Mouse (Mus musculus) frontal cortex, postnatal 36 days (tissue): ENCODE data around the gene Tnni3.

Experiments
- DNase-seq, 2 experiments: peaks; one replicate each; pipeline ENCODE4 v3.0.0; 2022; ENCODE audit warnings: low spot score in 2 of 2

Gene Tnni3

DNA sequence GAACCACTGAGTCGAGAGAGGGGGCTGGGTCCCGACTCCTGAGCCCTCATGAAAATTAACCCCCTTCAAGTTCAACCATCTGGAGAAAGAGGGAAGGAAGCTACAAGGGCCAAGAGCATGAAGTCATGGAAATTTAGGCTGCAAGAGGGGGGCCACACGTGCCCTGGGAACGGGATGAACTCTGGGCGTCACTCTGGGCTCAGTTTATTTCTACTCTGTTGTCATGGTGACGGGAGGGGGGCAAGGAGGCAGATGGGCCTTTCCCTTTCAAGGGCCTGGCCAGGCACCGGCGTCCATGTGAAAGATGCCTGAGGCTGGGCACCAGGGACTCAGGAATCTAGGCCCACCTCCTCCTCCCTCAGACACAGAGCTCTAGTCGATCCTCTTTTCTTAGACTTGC is 25.8 kb downstream of the Tnni3 start:
- DNase-seq, result peak in 1 of 2 experiments; percentile 27

DNA sequence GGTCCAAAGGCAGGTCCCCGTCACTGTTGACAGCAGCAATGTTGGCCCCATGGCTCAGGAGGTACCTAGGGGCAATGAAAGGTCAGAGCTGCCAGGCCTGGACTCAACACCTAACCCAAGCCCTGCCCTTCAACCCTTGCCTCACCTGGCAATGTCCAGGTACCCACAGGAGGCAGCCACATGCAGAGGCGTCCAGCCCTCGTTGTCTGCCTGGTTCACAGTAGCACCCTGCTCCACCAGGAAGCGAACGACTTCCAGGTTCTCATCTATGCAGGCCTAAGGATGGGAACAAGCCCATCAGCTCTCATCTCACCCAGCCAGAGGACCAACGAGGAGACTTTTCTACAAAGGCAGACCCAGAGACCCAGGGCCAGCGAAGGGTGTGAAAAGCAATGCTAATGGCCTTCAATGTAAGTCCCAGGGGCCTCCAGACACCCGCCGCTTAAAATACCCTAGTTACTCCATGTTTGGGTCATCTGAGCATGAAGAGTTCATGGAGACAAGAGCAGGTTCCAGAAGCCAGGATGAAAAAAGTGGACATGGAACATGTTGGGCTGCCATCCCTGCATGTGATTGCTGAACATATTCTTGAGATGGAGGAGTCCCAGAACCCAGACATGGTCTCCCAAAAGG is 26.6 kb downstream of the Tnni3 start:
- DNase-seq, result no peak

DNA sequence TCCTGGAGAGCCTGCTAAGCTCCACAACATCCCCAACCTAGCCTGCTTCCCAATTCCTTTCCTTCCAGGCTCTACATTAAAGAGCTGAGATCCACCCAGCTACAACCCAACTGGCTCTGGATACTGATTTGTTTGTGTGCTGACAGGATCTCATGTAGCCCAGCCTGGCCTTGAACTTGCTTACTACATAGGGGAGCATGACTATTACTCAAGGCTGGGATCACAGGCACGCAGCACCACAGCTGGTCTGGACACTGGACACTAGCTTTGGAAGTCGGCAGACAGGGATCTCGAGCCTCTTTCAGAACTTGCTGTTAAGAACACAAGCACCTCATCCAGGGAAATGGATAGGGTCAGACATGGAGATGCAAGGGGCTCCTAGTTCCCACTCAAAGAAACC is 27.6 kb downstream of the Tnni3 start:
- DNase-seq, result no peak

DNA sequence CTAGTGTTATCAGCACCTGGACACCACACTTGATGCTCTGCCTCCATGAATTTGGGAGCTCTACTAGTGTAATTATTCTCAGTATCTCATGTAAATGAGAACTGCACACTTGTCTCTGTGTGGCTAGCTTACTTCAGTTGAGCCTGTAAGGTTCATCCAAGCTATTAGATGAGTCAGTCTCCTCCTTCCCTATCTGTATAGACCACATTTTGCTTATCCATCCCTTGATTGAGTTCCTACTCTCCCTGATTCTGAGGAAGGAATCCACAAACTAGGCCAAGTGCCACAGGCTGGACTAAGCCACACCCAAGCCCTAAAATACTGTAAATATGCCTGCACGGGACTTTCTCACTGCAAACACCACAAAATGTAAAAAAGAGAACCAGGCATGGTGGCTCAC is 30.0 kb downstream of the Tnni3 start:
- DNase-seq, result no peak

DNA sequence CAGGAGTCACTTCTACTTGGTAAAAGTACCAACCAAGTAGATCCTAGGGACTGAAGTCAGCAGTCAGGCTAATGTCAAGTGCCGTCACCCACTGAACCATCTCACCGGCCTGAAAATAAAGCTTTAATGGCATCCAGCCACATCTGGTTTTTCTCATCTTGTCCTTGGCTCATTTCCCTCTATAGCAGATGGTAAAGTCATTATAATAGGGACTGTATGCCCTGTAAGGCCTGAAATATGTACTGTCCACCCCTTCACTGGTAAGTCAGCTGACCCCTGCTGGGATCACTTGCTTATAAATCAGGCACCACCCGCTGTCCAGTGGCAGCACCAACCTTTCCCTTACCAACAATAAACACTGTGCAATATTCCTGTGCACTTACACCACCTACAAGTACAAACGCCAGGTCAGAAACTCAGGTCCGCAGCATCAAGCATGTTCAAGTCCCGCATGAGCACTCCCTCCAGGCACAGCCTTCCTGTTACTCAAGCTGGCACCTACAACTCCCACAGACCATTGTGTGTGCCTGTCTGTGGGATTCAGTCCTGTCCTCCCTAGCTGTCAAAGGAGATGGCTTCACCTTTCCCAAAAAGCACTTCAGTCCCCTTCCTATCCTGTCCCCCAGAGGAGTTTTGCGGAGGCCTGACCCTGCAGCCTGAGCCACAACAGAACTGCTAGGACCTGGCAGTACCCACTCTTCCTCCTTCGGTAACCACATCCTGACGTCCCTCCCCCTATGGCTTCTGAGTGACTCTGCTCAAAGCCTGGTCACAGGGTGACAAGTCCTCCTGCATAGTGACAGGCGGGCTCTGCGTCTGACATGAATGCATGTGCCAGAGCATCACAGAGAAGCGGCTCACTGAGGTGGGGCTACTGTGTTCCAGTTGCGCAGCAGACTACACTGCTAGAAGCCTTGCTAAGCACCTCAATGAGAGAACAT is 31.5 kb downstream of the Tnni3 start:
- no peak for DNase-seq

DNA sequence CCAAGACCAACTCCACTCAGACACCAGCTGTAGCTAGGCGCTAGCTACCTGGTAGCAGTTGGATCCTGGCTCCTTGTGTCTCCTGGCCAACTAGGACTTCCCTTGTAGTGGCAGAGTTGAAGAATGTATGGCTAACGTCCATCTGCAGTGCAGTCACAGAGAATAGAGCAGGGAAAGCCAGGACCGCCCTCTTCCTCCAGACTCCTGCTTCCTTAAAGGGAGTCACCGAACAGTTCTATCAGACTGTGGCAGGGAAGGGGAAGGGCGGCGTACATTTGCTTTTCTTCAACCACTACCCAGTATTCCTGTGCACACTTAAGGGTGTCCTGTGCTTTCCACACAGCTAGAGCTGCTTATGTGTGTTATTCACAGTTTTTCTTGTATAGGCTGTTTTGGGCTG is 32.7 kb downstream of the Tnni3 start:
- no peak for DNase-seq

DNA sequence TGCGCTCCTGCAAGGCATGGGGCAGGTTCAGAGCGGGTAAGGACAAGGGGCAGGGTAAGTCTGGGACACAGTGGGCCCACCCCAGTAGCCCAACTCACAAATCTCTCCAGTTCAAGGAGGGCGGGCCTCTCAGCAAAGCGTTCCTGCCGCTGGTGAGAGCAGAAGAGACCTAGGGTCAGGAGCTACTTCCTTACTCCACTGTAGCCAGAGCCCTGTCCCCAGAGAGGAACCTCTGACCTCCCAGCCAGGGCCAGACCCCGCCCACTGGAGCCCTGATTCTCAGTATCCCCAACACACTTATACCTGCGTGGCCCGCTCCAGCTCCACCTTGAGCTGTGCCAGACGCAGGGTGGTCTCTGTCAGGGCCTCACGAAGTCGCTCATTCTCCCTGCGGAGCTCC is 41.7 kb downstream of the Tnni3 start:
- no peak for DNase-seq

DNA sequence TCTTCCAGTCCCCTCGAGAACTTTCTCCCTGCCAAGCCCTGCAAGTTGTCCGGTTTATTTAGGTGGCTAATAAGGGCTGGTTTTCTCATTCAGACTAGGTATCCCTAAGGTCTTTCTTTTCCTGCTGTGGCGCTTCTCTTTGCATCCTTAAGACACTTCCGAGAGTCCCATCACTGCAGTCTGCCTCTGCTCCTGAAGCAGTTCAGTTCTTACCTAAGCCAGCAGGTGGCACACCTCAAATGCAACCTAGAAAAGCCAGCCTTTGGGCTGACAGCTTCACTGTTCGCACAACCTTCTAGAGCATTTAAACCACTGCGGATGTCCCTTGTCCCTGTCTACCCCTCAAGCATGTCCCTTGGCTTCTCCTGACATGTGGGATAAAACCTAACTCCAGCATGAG is 44.4 kb downstream of the Tnni3 start:
- peak in 1 of 2 experiments; percentile 55 for DNase-seq

DNA sequence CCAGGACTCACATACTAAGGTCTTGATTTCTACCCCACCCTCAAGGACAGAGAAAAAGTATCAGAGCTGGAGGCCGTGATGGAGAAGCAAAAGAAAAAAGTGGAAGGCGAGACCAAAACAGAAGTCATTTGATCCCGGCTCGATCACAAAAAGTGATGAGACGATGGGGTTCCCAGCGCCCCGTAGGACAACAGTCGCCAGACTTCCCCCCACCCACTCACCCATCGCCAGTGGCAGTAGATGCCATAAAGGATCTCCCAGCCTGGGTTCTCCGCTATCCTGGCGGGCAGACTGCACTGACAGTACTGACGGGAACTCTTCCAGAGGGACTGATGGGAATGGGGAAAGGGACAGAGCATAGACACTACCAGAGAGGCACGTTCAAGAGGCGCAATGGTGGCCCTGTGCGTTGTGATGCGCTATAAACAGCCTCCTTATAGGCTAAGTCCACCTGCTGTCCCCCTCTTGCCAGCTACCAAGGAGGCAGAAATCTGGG is 45.2 kb downstream of the Tnni3 start:
- no peak for DNase-seq

DNA sequence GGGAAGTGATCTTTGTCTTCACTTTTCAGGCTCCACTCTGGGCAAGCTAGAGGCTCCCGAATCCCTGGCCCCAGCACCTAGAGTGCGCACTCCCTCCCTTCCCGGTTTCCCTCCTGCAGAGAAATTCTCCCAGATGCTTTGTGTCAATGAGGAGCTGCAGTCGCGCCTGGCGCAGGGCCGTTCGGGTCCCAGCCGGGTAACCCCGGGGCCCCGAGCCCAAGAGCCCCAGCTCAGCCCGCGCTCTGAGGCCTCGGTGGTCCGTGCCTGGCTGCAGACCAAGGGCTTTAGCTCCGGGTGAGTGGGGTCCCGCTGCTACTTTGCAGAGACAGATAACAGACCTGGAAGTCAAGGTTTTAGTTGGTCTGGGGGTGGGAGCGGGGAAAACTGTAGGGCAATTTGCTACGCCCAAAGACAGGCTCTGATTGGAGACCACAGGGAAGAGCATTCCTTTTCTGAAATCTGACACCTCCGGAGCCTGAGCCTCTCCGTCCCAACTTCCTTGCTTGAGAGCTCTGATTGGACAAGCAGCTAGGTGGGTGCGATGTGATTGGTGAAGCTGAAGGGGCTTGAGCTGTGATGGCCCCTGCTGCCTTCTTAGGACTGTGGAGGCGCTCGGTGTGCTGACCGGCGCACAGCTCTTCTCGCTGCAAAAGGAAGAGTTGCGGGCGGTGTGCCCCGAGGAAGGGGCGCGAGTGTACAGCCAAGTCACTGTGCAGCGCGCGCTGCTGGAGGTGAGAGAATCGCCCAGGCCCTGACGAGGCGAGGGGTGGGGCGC is 45.8 kb downstream of the Tnni3 start:
- peak; percentile 65 to 69 for DNase-seq

DNA sequence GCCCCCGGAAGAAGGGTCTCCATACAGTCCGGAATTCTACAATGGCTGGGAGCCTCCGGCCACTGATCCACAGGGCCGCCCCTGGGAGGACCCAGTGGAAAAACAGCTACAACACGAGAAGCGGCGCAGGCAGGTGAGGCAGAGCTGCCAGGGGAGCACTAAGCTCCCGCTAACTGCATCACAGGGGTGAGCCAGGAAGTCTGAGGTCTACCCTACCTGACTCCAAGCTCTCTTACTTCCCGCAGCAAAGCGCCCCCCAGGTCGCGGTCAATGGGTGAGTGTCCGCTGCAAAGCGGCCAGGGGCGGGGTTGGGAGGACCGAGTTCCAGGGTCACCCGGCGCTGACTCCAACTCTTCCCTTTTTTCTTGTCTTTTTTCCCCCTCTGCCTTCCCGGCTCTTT is 50.1 kb downstream of the Tnni3 start:
- DNase-seq, result no peak

DNA sequence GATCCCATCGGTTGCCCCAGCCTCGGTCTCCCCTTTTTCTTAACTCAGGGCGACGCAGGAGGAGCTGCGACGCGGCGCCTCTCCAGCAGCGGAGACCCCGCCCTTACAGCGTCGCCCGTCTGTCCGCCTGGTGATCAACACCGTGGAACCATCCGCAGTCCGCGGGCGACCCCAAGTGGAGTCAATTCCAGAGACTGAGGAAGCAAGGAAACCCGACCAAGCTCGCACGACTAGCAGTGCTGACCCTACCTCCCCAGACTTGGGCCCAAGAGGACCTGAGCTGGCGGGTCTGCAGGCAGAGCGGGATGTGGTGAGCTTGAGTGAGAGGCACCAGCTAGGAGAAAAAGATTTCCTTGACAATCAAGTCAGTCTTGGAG is 52.9 kb downstream of the Tnni3 start:
- DNase-seq, result peak; percentile 88 to 92

DNA sequence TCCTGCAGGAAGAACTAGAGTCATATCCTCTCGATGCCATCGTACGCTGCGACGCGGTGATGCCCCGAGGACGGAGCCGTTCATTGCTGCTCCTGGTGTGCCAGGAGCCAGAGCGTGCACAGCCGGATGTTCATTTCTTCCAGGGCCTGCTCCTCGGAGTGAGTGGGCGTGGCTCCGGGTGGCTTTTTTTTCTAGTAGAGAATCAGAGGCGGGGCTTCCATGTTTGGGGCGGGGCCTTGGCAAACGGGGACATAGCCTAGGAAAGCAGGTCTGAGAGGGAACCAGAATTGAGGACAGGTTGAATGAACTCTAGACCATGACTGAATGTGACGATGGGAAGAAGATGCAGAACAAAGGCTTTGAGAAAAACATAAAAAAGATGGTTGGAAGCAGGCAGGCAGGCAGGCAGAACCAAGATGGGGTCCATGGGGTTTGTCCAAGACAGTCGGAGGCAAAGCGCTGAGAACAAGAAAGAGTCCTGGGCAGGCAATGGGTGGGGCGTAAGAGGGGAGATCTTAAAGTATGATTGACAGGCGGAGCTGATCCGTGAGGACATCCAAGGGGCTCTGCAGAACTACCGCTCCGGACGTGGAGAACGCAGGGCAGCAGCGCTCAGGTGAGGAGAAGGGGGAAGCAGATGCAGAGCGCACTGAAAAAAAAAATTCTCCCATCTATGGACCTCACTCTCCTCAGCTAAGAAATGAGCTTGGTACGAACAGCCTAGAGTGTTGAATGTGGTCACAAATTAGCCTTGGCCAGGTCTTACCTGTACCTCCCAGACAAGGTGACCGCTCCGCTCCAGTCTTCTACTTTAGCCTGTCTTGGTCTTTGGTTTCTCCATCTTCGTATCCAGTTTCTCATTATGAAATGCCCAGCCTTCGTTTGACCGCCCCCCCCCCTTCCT is 53.5 kb downstream of the Tnni3 start:
- peak in 1 of 2 experiments; percentile 54 for DNase-seq
